Mouse (Mus musculus) small intestine, adult 2 months (tissue): Measurements from ENCODE around the gene Slc6a6. TPM values are rescaled to one million over a fixed set of nuclear protein-coding genes. Genes with fewer than 3 reads are reported as not detected.

Source experiments
- H3K27ac ChIP-seq: fragments of 200-500 bp; 2 replicates; pipeline ENCODE4 v1.5.1; 2012; ENCODE audit warnings: low read depth, low read length, control low read depth, inconsistent platforms; ENCODE audit not compliant: insufficient read depth
- H3K27me3 ChIP-seq: fragments of 200-500 bp; 2 replicates; pipeline ENCODE4 v1.6.1; 2012; ENCODE audit warnings: mild to moderate bottlenecking, moderate library complexity, low read length, inconsistent platforms; ENCODE audit not compliant: control insufficient read depth, insufficient read depth
- H3K36me3 ChIP-seq: fragments of 200-500 bp; 2 replicates; pipeline ENCODE4 v1.6.1; 2012; ENCODE audit warnings: mild to moderate bottlenecking, low read length, control low read depth, inconsistent platforms; ENCODE audit not compliant: control insufficient read depth, insufficient read depth
- H3K4me1 ChIP-seq: fragments of 200-500 bp; 2 replicates; pipeline ENCODE4 v1.6.1; 2012; ENCODE audit warnings: low read length, inconsistent platforms, mixed read lengths; ENCODE audit not compliant: control insufficient read depth, insufficient read depth, insufficient read length
- H3K4me3 ChIP-seq: fragments of 200-500 bp; 2 replicates; pipeline ENCODE4 v1.5.1; 2012; ENCODE audit warnings: low read depth, mild to moderate bottlenecking, control low read depth, inconsistent platforms, low read length, moderate library complexity
- CTCF ChIP-seq: fragments of 200-500 bp; IDR thresholded peaks from 2 replicates; pipeline ENCODE4 v1.5.1; 2012; ENCODE audit warnings: low read depth, mild to moderate bottlenecking, control low read depth, inconsistent platforms, low read length, moderate library complexity, mixed read lengths; ENCODE audit not compliant: insufficient replicate concordance, insufficient read length; ENCODE audit errors: extremely low read depth
- POLR2A ChIP-seq: fragments of 200-500 bp; IDR thresholded peaks from 2 replicates; pipeline ENCODE4 v1.6.1; 2012; ENCODE audit warnings: low read depth, mild to moderate bottlenecking, control low read depth, inconsistent platforms, low read length, moderate library complexity
- WGBS: fragments of 180-500 bp; shearing (Covaris S2); methylation state at CpG from one replicate; pipeline ENCODE4 v1.1.7; 2018; 5-methylcytosine and 5-hydroxymethylcytosine counted together
- polyA plus RNA-seq: library from polyadenylated mRNA; depleted of rRNA; stranded (reverse); fragments of >200 nt; gene quantifications from 2 replicates; pipeline ENCODE4 v1.2.3, GENCODE M21; 2012; rRNA removed

The Slc6a6 gene
- polyA plus RNA-seq: 44.0 and 124 TPM in 2 replicates

DNA sequence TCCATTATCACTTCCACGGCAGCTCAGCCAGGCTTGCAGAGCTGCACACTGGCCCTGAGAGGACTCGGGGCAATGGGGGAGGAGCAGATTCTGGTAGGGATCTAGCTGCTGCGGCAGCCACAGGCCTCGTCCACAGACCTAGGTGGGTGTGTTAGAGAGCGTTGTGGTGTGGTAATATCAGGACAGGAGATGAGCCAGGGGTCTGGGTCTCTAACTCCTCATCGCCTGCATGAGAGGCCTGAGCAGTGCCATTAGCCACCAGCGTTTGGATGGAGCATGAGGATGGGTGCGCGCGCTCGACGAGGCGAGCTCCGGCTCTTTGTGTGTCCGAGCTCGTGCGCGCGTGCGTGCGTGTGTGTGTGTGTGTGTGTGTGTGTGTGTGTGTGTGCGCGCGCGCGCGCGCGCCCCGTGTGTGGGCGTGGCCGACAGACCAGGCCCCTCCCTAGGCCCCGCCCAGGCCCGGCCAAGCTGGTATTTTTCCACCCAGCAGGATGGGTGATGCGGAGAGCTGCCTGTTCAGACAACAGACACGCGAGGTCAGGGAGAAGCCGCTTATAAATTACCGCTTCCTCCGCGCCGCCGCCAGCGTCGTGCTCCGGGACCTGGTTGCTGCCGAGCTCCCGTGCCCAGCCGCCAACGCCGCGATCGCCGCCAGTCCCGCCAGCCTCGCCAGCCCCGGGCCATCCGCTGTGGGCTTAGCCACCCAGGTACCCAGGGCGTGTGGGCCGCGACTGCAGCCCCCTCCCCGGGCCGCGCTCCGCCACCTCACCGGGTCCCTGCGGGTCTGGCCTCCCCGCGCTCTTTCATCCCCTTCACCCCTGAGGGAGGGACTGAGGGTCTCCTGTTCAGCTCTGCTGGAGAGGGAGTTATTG lies at the start of gene Slc6a6:
Gene Slc6a6, plus strand, starts transcription at position 452 of the 872 bp plus-strand sequence.
- TF ChIP-seq CTCF (no peak), POLR2A (peak; percentile 94)

GRCm38 (mm10) chr6:91634417-91634816 lies 49.4 kb upstream of the Slc6a6 start:
- Histone ChIP-seq H3K4me3 (no peak overlapping the region), H3K36me3 (no peaks in the 10 kb centered on the region), H3K27ac (no peak overlapping the region), H3K27me3 (no peaks in the 10 kb centered on the region), H3K4me1 (no peaks in the 10 kb centered on the region)
- no peak for TF ChIP-seq POLR2A
- no peak for TF ChIP-seq CTCF
- WGBS: 64% methylated on average over 2 of the region's 2 CpGs

More for the DNA sequence above, at the start of gene Slc6a6:
- Histone ChIP-seq H3K4me1 (peaks cover 34% of the 10 kb centered on the region), H3K27ac (peak within 1 kb of the TSS; percentile 99), H3K36me3 (no peaks in the 10 kb centered on the region), H3K4me3 (peak within 1 kb of the TSS; percentile 100), H3K27me3 (no peaks in the 10 kb centered on the region)
- 1% methylated on average over 69 of the region's 69 CpGs for WGBS

- no peaks in the 10 kb centered on the region for H3K36me3 ChIP-seq
- no peak overlapping the region for H3K27ac ChIP-seq
- TF ChIP-seq POLR2A: no peak
- no peak for TF ChIP-seq CTCF
- H3K4me1 ChIP-seq: no peaks in the 10 kb centered on the region
- H3K27me3 ChIP-seq: no peaks in the 10 kb centered on the region
- H3K4me3 ChIP-seq: no peak overlapping the region
- WGBS: 59% methylated on average over 2 of the region's 2 CpGs
These were observed 49.0 kb upstream of the Slc6a6 start for GRCm38 (mm10) chr6:91634876-91635275.

DNA sequence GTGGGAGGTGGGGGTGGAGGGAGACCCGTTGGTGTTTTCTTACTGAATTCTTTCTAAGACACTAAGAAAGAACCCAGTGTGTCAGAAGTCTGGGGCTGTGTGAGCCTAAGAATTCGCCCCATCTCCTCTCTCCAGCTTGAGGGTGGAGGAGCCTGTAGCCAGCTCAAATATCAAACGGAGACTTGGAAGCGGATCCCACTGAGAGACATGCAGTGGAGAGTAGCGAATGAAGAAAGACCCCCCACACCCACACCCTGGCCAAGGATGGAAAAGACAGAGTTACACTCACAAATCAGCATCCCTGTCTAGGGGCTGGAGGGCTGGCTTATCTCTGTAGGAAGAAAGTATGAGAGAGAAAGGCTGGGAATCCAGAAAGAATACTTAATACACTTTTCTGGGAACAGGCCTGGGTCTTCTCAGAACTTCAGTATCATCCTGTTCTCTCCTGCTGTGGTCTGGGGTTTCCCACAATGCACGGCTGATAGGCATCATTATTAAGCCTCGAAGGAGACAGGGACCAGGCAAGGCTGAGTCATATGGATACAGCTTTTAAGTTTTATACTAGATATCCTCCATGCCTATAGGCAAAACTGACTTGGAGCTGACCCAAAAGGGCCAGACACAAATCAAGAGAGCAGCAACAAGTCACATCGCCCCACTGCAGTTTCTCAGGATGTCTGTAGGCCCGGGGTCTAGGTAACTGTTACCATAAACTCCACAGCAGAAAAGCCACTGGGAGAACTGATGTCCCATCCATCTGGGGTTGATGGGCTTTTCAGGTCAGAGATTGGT lies 45.5 kb upstream of the Slc6a6 start:
- TF ChIP-seq CTCF: no peak
- H3K27ac ChIP-seq: no peak overlapping the region
- no peaks in the 10 kb centered on the region for H3K36me3 ChIP-seq
- WGBS: 71% methylated on average over 9 of the region's 9 CpGs
- no peak overlapping the region for H3K4me3 ChIP-seq
- no peaks in the 10 kb centered on the region for H3K4me1 ChIP-seq
- H3K27me3 ChIP-seq: no peaks in the 10 kb centered on the region

GRCm38 (mm10) chr6:91643011-91643410 lies 40.8 kb upstream of the Slc6a6 start:
- TF ChIP-seq POLR2A (no peak), CTCF (no peak)
- Histone ChIP-seq H3K27me3 (no peaks in the 10 kb centered on the region), H3K36me3 (no peaks in the 10 kb centered on the region), H3K4me3 (no peak overlapping the region), H3K4me1 (no peaks in the 10 kb centered on the region), H3K27ac (no peak overlapping the region)
- 89% methylated on average over 5 of the region's 5 CpGs for WGBS

- Histone ChIP-seq H3K4me1 (no peaks in the 10 kb centered on the region), H3K27me3 (no peaks in the 10 kb centered on the region), H3K4me3 (no peak overlapping the region), H3K27ac (no peak overlapping the region), H3K36me3 (no peaks in the 10 kb centered on the region)
- 95% methylated on average over 2 of the region's 2 CpGs for WGBS
- no peak for TF ChIP-seq POLR2A
These were observed 40.4 kb upstream of the Slc6a6 start for GRCm38 (mm10) chr6:91643416-91643921.

GRCm38 (mm10) chr6:91646019-91646418 lies 37.8 kb upstream of the Slc6a6 start:
- TF ChIP-seq POLR2A (no peak), CTCF (no peak)
- no peaks in the 10 kb centered on the region for H3K36me3 ChIP-seq
- no peak overlapping the region for H3K4me3 ChIP-seq
- no peak overlapping the region for H3K27ac ChIP-seq
- H3K27me3 ChIP-seq: no peaks in the 10 kb centered on the region
- H3K4me1 ChIP-seq: no peaks in the 10 kb centered on the region
- WGBS: 85% methylated on average over 10 of the region's 10 CpGs
